Mouse (Mus musculus): ENCODE measurements at regions not wholly inside any gene's neighbourhood (a gene's known extent, or its start where the extent isn't known, plus 50 kb on each side); places are given as distances from the start of the nearest gene placed in this dataset.

GRCm38 (mm10) chr5:118815783-118816182 lies 255.3 kb downstream of the Med13l start:
- H3K27ac ChIP-seq (ENCODE audit: low read depth): no peak overlapping the region
- no peaks in the 10 kb centered on the region for H3K27me3 ChIP-seq (ENCODE audit: insufficient read depth, low read length)
- TF ChIP-seq EP300 (IDR thresholded peaks at IDR 0.05; ENCODE audit: low read depth) (no peak), CTCF (IDR thresholded peaks at IDR 0.05; ENCODE audit: low read depth) (no peak)
- H3K4me2 ChIP-seq (ENCODE audit: low read depth, low read length): no peak overlapping the region
- no peaks in the 10 kb centered on the region for H3K9me3 ChIP-seq (ENCODE audit: low read length)
- H3K4me3 ChIP-seq (ENCODE audit: low read depth, low read length): no peak overlapping the region
- no peaks in the 10 kb centered on the region for H3K36me3 ChIP-seq (replicated peaks; ENCODE audit: insufficient read depth, low read length)
- no peak overlapping the region for H3K9ac ChIP-seq (replicated peaks)
- no peak for ATAC-seq
- WGBS (ENCODE audit: insufficient replicate concordance): 66% methylated on average over 5 of the region's 5 CpGs
- no peak for DNase-seq
- H3K4me1 ChIP-seq (ENCODE audit: insufficient read depth): no peaks in the 10 kb centered on the region

- no peak overlapping the region for H3K27ac ChIP-seq (ENCODE audit: low read depth)
- ATAC-seq (no peak), DNase-seq (no peak)
- TF ChIP-seq CTCF (IDR thresholded peaks at IDR 0.05; ENCODE audit: low read depth) (no peak), EP300 (IDR thresholded peaks at IDR 0.05; ENCODE audit: low read depth) (no peak)
- H3K9ac ChIP-seq (replicated peaks): no peak overlapping the region
- WGBS (ENCODE audit: insufficient replicate concordance): 47% methylated on average over 7 of the region's 7 CpGs
- no peaks in the 10 kb centered on the region for H3K27me3 ChIP-seq (ENCODE audit: insufficient read depth, low read length)
- H3K9me3 ChIP-seq (ENCODE audit: low read length): peaks cover 5% of the 10 kb centered on the region; the same call in 1 of the 2 replicates
- no peaks in the 10 kb centered on the region for H3K36me3 ChIP-seq (replicated peaks; ENCODE audit: insufficient read depth, low read length)
- H3K4me1 ChIP-seq (ENCODE audit: insufficient read depth): no peaks in the 10 kb centered on the region
- H3K4me3 ChIP-seq (ENCODE audit: low read depth, low read length): no peak overlapping the region
- no peak overlapping the region for H3K4me2 ChIP-seq (ENCODE audit: low read depth, low read length)
Measured at GRCm38 (mm10) chr5:118818294-118818693, 257.8 kb downstream of the Med13l start.

- H3K4me1 ChIP-seq (ENCODE audit: insufficient read depth): no peaks in the 10 kb centered on the region
- ATAC-seq (no peak), DNase-seq (no peak)
- WGBS (ENCODE audit: insufficient replicate concordance): 80% methylated on average over 10 of the region's 10 CpGs
- no peak overlapping the region for H3K4me3 ChIP-seq (ENCODE audit: low read depth, low read length)
- H3K9me3 ChIP-seq (ENCODE audit: low read length): peaks cover 5% of the 10 kb centered on the region; the same call in 1 of the 2 replicates
- H3K9ac ChIP-seq (replicated peaks): no peak overlapping the region
- H3K27ac ChIP-seq (ENCODE audit: low read depth): no peak overlapping the region
- TF ChIP-seq CTCF (IDR thresholded peaks at IDR 0.05; ENCODE audit: low read depth) (no peak), EP300 (IDR thresholded peaks at IDR 0.05; ENCODE audit: low read depth) (no peak)
- no peak overlapping the region for H3K4me2 ChIP-seq (ENCODE audit: low read depth, low read length)
- no peaks in the 10 kb centered on the region for H3K36me3 ChIP-seq (replicated peaks; ENCODE audit: insufficient read depth, low read length)
- H3K27me3 ChIP-seq (ENCODE audit: insufficient read depth, low read length): no peaks in the 10 kb centered on the region
Measured at GRCm38 (mm10) chr5:118824791-118825190, 264.3 kb downstream of the Med13l start.

DNA sequence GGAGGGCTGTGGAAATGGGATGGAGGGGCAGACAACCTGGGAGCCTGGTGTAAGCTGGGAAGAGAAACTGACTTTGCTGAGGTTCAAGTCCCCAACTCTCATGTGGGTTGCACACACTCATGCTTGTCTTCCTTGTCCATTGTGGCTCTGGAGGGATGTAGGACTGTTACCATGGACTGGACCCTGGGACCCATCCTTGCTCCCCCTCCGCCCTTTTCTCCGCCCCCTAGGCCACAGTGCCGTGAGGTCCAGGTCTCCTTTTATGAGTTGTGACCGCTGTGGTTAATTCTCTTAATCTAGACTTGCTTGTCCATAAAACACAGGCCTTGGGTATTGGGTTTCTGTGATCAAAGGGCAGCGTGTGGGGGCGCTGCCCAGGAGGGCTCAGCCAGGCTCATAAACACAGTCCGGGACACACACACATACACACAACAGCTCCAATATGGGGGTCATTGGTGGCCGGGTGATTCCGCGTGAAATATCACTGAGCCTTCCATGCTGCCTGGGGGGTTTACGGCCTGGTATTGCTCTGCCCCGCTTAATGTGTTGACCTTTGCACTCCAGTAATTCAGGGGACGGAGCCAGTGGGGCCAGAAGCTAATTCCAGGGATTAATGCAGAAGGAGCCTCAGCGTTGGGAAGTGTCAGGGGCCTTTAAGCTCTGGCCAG lies 268.7 kb downstream of the Med13l start:
- Histone ChIP-seq H3K36me3 (replicated peaks; ENCODE audit: insufficient read depth, low read length) (no peaks in the 10 kb centered on the region), H3K9ac (replicated peaks) (no peak overlapping the region), H3K9me3 (ENCODE audit: low read length) (no peaks in the 10 kb centered on the region), H3K27me3 (ENCODE audit: insufficient read depth, low read length) (no peaks in the 10 kb centered on the region), H3K4me3 (ENCODE audit: low read depth, low read length) (no peak overlapping the region), H3K4me1 (ENCODE audit: insufficient read depth) (no peaks in the 10 kb centered on the region), H3K27ac (ENCODE audit: low read depth) (no peak overlapping the region), H3K4me2 (ENCODE audit: low read depth, low read length) (no peak overlapping the region)
- no peak for TF ChIP-seq EP300 (IDR thresholded peaks at IDR 0.05; ENCODE audit: low read depth)
- no peak for TF ChIP-seq CTCF (IDR thresholded peaks at IDR 0.05; ENCODE audit: low read depth)
- DNase-seq (no peak), ATAC-seq (no peak)
- 67% methylated on average over 14 of the region's 14 CpGs for WGBS (ENCODE audit: insufficient replicate concordance)

DNA sequence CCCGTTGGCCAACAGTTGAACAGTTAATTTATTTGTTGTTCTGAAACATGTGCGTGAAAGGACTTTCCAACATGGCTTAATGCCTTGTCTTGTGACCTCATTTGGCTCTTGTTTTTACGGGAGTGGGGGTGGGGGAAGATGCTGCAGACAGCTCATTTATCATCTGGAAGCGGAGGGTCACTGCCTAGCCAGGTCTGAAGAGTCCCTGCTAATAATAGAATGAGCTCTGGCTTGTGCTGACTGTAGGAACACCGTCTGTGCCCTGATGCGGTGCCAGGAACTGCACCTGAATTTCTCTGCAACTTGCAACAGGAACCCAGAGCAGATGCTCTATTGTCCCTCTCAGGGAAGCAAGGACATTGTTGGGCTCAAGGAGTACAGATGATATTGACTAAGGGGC lies 272.2 kb downstream of the Med13l start:
- H3K4me3 ChIP-seq (ENCODE audit: low read depth, low read length): no peak overlapping the region
- ATAC-seq (no peak), DNase-seq (no peak)
- H3K27ac ChIP-seq (ENCODE audit: low read depth): no peak overlapping the region
- no peaks in the 10 kb centered on the region for H3K27me3 ChIP-seq (ENCODE audit: insufficient read depth, low read length)
- no peaks in the 10 kb centered on the region for H3K9me3 ChIP-seq (ENCODE audit: low read length)
- H3K36me3 ChIP-seq (replicated peaks; ENCODE audit: insufficient read depth, low read length): no peaks in the 10 kb centered on the region
- no peak overlapping the region for H3K4me2 ChIP-seq (ENCODE audit: low read depth, low read length)
- TF ChIP-seq CTCF (IDR thresholded peaks at IDR 0.05; ENCODE audit: low read depth): no peak
- no peak overlapping the region for H3K9ac ChIP-seq (replicated peaks)
- 61% methylated on average over 6 of the region's 6 CpGs for WGBS (ENCODE audit: insufficient replicate concordance)
- H3K4me1 ChIP-seq (ENCODE audit: insufficient read depth): no peaks in the 10 kb centered on the region

DNA sequence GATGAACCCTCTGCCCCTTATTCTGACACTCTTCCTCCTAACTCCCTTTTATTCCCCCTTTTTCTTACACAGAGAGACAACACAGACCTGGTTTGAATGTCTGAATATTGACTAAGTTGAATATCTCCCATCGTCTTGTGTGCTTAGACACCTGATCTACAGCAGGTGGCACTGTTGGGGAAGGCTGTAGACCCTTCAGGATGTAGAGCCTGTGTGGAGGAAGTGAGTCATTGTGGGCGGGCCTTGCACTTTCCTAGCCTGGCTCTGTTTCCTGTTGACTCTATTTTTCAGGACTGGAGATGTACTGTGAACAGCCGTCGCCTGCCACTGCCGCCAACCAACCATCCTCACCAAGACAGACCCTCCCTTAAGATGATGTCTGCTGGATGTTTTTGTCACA lies 273.6 kb downstream of the Med13l start:
- DNase-seq (no peak), ATAC-seq (no peak)
- Histone ChIP-seq H3K9me3 (ENCODE audit: low read length) (no peaks in the 10 kb centered on the region), H3K4me1 (ENCODE audit: insufficient read depth) (no peaks in the 10 kb centered on the region), H3K9ac (replicated peaks) (no peak overlapping the region), H3K36me3 (replicated peaks; ENCODE audit: insufficient read depth, low read length) (no peaks in the 10 kb centered on the region), H3K27me3 (ENCODE audit: insufficient read depth, low read length) (no peaks in the 10 kb centered on the region), H3K27ac (ENCODE audit: low read depth) (no peak overlapping the region), H3K4me3 (ENCODE audit: low read depth, low read length) (no peak overlapping the region), H3K4me2 (ENCODE audit: low read depth, low read length) (no peak overlapping the region)
- 62% methylated on average over 5 of the region's 5 CpGs for WGBS (ENCODE audit: insufficient replicate concordance)
- TF ChIP-seq CTCF (IDR thresholded peaks at IDR 0.05; ENCODE audit: low read depth) (no peak), EP300 (IDR thresholded peaks at IDR 0.05; ENCODE audit: low read depth) (no peak)

- H3K9ac ChIP-seq (replicated peaks): no peak overlapping the region
- ATAC-seq (no peak), DNase-seq (no peak)
- H3K4me2 ChIP-seq (ENCODE audit: low read depth, low read length): no peak overlapping the region
- no peaks in the 10 kb centered on the region for H3K27me3 ChIP-seq (ENCODE audit: insufficient read depth, low read length)
- H3K4me1 ChIP-seq (ENCODE audit: insufficient read depth): no peaks in the 10 kb centered on the region
- no peaks in the 10 kb centered on the region for H3K9me3 ChIP-seq (ENCODE audit: low read length)
- H3K27ac ChIP-seq (ENCODE audit: low read depth): no peak overlapping the region
- H3K36me3 ChIP-seq (replicated peaks; ENCODE audit: insufficient read depth, low read length): no peaks in the 10 kb centered on the region
- 25% methylated on average over 1 of the region's 1 CpGs for WGBS (ENCODE audit: insufficient replicate concordance)
- no peak overlapping the region for H3K4me3 ChIP-seq (ENCODE audit: low read depth, low read length)
- TF ChIP-seq EP300 (IDR thresholded peaks at IDR 0.05; ENCODE audit: low read depth): no peak
- TF ChIP-seq CTCF (IDR thresholded peaks at IDR 0.05; ENCODE audit: low read depth): no peak
Measured at GRCm38 (mm10) chr5:118837001-118837400, 276.5 kb downstream of the Med13l start.
